Mouse (Mus musculus): Measurements from ENCODE around the gene Mturn. TPM values are rescaled to one million over a fixed set of nuclear protein-coding genes. Genes with fewer than 3 reads are reported as not detected.

The Mturn gene
- total RNA-seq, 1 experiment from 2014 or later, result 1.8 TPM

DNA sequence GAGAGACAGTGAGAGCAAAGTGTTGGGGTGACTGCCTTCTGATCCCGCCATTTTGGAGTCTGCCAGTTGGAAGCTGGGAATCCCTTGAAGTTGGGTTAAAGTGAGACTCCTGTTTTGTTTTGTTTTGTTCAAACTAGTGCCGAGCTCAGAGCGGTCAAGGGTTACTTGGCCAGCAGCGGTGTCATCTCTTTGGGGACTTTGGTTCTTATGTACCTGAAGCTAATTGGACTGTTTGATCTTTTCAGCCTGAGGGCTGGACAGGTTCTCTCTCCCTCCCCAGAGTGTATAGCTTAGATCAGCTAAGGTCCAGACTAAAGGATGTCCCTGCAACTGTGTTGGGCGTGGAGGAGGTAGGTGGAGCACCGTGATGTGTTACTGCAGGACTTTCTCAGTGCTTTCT lies 44.9 kb downstream of the Mturn start:
- no peak for ATAC-seq (replicated peaks; ENCODE audit: low read depth, poor library complexity, severe bottlenecking)

DNA sequence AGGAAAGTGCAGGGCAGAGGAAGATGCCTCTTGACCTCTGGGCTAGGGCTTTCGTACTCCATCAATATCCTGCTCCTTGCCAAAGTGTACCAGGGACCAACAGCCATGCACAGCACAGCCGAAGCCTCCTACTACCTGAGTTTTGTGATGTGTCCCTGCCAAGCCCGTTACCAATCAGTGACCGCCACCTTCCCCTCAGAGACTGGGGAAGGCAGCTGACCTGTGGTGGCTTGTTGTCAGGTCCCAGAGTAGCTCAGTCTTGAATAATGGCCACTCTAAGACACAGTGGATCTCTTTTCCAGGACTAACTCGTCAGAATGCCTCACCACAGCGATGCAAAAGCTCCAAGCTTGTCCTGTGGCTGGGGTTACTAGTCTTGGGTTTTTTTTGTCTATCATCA lies 45.4 kb downstream of the Mturn start:
- no peak for ATAC-seq (replicated peaks; ENCODE audit: low read depth, poor library complexity, severe bottlenecking)

DNA sequence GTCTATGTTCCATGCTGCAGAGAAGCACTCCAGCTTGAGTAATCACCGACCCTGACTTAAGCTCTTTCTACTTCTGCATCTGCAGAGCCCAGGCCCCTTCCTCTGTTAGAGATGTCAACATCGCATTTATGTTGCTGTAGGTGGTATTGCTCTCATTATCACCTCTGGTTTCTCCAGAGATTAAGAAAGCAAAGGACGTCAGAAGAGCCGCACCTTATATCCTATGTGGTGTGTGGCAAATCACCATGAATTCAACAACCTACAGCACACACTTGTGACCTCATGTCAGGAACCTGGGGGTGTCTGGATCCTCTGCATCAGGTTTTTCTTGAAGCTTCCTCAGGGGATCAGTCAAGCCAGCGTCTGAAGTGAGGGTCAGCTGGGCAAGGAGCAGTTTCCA lies 46.0 kb downstream of the Mturn start:
- no peak for ATAC-seq (replicated peaks; ENCODE audit: low read depth, poor library complexity, severe bottlenecking)

DNA sequence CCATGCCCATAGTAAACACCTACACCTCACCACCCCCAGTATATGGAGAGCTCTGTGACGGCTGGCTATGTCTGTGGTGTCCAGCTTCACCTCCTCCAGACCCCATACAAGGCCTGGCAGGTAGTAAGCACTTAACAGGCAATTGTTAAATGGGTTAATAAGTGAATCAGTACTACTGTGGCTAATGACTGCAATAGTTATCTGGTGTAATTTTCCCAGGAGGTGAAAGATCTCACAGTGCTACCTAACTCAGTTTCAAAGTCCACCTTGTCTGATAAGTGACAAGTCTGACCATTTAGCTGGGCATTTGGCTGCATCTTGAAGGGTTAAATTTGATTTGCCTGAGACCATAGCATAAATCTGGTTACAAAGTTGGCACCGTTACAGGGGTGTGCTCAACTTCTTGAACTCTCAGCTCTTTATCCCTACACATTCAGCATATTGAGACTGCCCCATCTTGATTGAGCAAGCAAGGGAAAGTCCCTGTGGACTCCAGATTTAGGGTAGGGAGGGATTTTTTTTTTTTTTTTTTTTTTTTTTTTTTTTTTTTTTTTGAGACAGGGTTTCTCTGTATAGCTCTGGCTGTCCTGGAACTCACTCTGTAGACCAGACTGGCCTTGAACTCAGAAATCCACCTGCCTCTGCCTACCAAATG lies 48.2 kb downstream of the Mturn start:
- ATAC-seq (replicated peaks; ENCODE audit: low read depth, poor library complexity, severe bottlenecking), result no peak

DNA sequence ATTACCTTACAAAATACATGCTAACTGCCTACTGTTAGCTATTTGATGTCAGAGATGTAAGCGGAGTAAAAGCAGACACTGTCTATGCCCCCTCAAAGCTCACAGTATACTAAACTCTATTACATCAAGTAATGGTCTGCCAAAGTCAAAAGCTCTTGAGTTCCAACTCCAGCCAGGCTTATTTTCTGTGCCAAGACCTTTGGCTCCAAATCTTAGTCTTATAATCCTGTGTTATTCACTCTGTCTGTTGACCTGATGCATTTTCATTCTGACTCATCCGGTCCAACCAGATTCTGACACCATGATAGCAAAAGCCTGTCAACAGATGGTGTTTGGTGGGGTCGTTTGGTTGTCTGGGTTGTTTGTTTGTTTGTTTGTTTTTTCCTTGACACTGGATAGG lies 50.3 kb downstream of the Mturn start:
- ATAC-seq (replicated peaks; ENCODE audit: low read depth, poor library complexity, severe bottlenecking), result no peak

DNA sequence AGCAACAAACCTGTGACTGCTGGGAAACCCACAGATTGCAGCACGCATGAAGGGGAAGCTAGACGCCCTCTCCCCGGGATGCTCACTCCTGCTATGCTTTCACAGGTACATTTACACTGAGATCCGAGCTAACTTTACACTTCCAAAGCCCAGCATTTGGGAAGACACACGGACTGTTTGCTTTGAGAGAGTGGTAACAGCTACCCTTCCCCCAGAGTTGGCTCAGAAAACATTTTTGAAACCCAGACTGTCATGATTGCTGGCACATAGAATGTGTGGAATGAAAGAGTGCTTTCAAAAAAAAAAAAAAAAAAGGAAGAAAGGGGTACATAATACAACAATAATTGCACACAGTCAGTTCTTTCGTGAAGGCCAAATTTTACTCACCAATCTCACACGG lies 51.3 kb downstream of the Mturn start:
- ATAC-seq (replicated peaks; ENCODE audit: low read depth, poor library complexity, severe bottlenecking), result no peak

DNA sequence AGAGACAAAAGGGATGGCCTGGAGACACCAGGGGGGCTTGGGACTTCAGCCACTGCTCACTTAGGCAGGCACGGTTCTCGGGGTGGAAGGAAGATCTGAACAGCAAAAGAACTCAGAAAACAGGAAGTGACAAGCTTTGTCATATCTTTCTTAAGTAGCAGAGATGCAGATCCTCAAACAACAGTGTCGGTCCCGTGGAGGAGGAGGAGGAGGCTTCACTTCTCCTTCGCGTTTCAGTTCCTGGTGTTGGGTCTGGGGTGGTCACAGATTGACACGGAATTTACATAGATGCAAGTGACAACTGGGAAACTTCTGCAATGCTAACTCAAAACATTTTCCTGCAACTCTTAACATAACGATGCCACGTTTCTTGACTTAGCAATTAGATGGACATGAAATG lies 54.7 kb downstream of the Mturn start:
- peak; percentile 93 for ATAC-seq (replicated peaks; ENCODE audit: low read depth, poor library complexity, severe bottlenecking)

DNA sequence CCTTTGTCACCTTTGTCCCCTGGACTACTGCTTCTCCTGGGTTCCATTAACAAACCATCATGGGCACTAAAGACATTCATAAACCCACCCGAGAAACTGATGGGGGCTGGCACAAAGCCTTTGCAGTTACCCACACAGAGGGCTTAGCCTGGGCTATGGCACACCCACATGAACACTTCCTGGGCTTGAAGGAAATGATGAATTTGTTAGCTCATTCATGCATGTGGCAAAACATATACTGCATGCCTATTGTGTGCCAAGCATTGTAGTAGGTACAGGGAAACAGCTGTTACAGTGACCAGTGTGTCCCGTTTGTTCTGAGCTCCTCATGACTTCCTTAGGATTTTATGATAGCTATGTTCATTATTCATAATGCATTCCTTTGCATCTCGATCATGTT lies 55.8 kb downstream of the Mturn start:
- ATAC-seq (replicated peaks; ENCODE audit: low read depth, poor library complexity, severe bottlenecking), result no peak

DNA sequence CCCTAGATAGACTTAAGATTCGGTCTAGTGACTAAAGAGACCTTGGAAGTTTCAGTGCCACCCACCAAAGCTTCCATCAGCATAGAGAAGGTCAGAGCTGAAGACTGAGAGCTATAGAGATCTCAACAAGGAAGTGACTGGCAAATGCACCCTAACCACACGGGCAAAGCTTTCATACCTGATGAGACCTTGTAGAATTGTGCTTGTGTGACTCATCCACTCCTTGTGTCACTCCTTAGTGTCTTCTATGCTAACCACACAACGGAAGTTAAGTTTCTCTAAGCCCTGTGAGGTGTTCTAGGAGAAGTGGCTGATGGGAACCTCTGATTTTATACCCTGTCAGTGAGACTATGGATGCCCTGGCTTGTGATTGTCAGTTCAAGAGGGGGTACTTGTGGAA lies 56.3 kb downstream of the Mturn start:
- ATAC-seq (replicated peaks; ENCODE audit: low read depth, poor library complexity, severe bottlenecking), result peak; percentile 30; the same call in 1 of the 2 replicates

DNA sequence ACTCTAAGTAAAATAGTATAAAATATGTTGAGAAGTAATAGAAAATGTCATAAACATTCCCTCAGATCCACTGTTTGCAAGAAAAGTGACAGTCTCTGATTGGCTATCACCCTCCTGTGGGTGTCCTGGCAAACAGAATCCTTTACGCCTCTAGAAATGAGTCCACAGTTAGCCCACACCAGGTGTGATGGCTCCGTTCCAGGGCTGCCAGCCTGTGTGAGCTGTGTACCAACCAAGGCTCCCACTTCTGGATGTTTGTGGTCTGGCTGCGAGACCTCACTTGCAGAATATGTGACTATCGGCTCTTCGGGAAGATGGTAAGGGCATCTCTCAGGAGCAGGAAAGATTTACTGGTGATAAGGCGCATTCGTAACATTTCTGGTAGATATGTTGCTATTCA lies 67.6 kb downstream of the Mturn start:
- ATAC-seq (replicated peaks; ENCODE audit: low read depth, poor library complexity, severe bottlenecking), result no peak

DNA sequence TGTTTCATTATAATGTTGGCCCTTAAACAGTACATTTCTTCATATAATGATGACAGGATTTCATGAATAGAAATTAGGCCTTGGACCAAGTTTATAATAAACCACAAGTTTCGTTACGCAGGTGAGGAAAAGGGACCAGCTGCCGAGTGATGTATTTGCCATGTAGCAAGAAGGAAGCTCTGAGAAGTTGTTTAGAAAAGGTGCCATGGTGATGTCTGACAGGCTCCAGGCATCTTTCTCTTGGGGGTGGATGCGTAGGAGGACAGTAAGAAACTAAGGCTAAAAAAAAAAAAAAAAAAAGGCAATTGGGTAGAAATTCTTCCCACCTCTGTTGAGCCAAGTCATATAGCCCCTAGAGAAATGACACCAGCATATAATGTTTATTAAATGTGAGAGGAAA lies 70.2 kb downstream of the Mturn start:
- ATAC-seq (replicated peaks; ENCODE audit: low read depth, poor library complexity, severe bottlenecking), result no peak

DNA sequence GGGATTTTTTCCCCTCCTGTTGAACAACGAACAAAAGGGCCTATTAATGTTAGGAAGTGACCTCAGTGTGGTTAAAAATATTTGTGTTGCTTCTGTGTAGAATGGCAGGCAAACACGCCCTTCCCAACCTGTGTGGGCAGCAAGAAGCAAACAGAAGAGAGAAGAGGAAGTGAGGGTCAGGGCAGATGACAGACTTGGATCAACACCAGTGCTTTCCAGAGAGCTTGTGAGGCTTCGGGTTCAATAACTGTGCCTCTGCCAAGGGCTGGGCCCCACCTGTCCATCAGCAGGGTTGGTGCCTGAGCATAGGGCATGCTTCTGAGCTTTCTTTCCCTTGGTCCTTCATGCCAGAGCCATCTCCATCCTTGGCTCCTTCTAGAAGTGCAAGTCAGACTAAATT lies 70.7 kb downstream of the Mturn start:
- peak; percentile 69 for ATAC-seq (replicated peaks; ENCODE audit: low read depth, poor library complexity, severe bottlenecking)

Other genes starting within 250 kb of the Mturn start
- not detected in 2 replicates for gene Scrn1, start 115.1 kb upstream of the Mturn start, total RNA-seq (2017)
- 3.8 and 4.5 TPM in 2 replicates for gene Plekha8, start 86.5 kb upstream of the Mturn start, total RNA-seq (2017)
- 0.44 and 0.96 TPM in 2 replicates for gene Fkbp14, start 84.3 kb upstream of the Mturn start, total RNA-seq (2017)
- 51.6 and 62.5 TPM in 2 replicates for gene Znrf2, start 135.3 kb downstream of the Mturn start, total RNA-seq (2017)